Mouse (Mus musculus) forebrain, postnatal 0 days (tissue): ENCODE results near the gene Pm20d1. TPM values are rescaled to one million over a fixed set of nuclear protein-coding genes. Genes with fewer than 3 reads are reported as not detected.

Source experiments
- ATAC-seq: fragments of 200-750 bp; cut with Nextera tagmentation; 2 replicates; pipeline ENCODE4 v1.8.0; 2017; ENCODE audit warnings: mild to moderate bottlenecking, moderate library complexity
- DNase-seq: peaks from one replicate; pipeline ENCODE4 v3.0.0-alpha.2; 2015
- H3K27ac ChIP-seq: fragments of 300-500 bp; sonication (generic); 2 replicates; pipeline ENCODE4 v1.5.1; 2014; ENCODE audit warnings: low read depth, mild to moderate bottlenecking, antibody characterized with exemption, low read length, moderate library complexity, mixed read lengths
- H3K27me3 ChIP-seq: fragments of 300-500 bp; sonication (generic); 2 replicates; pipeline ENCODE4 v1.6.1; 2014; ENCODE audit warnings: mild to moderate bottlenecking, low read length, mixed read lengths; ENCODE audit not compliant: insufficient read depth
- H3K36me3 ChIP-seq: fragments of 300-500 bp; sonication (generic); 2 replicates; pipeline ENCODE4 v1.6.1; 2014; ENCODE audit warnings: mild to moderate bottlenecking, moderate library complexity; ENCODE audit not compliant: insufficient read depth
- H3K4me1 ChIP-seq: fragments of 300-500 bp; sonication (generic); 2 replicates; pipeline ENCODE4 v1.6.1; 2014; ENCODE audit warnings: antibody characterized with exemption; ENCODE audit not compliant: insufficient read depth
- H3K4me2 ChIP-seq: fragments of 300-500 bp; sonication (generic); 2 replicates; pipeline ENCODE4 v1.6.1; 2014; ENCODE audit warnings: low read depth, mild to moderate bottlenecking, moderate library complexity
- H3K4me3 ChIP-seq: fragments of 300-500 bp; sonication (generic); 2 replicates; pipeline ENCODE4 v1.5.1; 2014; ENCODE audit warnings: low read depth, low read length, mixed read lengths
- H3K9ac ChIP-seq: fragments of 300-500 bp; sonication (generic); 2 replicates; pipeline ENCODE4 v1.6.1; 2014; ENCODE audit warnings: mild to moderate bottlenecking
- H3K9me3 ChIP-seq: fragments of 300-500 bp; sonication (generic); 2 replicates; pipeline ENCODE4 v1.6.1; 2016; ENCODE audit warnings: low read length
- CTCF ChIP-seq: sonication (generic); IDR thresholded peaks from 2 replicates; pipeline ENCODE4 v1.5.1; 2016; ENCODE audit warnings: antibody characterized with exemption, control low read depth, low read depth
- WGBS: fragments of 180-500 bp; shearing (Covaris S2); extraction: QIAGEN DNeasy Blood & Tissue Kit; methylation state at CpG from one replicate; pipeline ENCODE4 v1.1.7; 2014; 5-methylcytosine and 5-hydroxymethylcytosine counted together
- polyA plus RNA-seq: library from polyadenylated mRNA; unstranded; fragments of >200 nt; fragmentation: Nextera tagmentation; extraction: Ambion mirVana; gene quantifications from 2 replicates; pipeline ENCODE4 v1.2.1, GENCODE M21; 2015
- total RNA-seq: library from RNA; depleted of rRNA; stranded (reverse); fragments of >200 nt; gene quantifications from 2 replicates; pipeline ENCODE4 v1.2.3, GENCODE M21; 2014

The Pm20d1 gene
- total and polyA plus RNA-seq, 2 experiments from 2014 or later: 0.19 to 0.33 TPM

GRCm38 (mm10) chr1:131795171-131795570 is 2.0 kb upstream of the Pm20d1 start:
- Histone ChIP-seq H3K4me1 (no peaks in the 10 kb centered on the region), H3K27me3 (no peaks in the 10 kb centered on the region), H3K9ac (no peak overlapping the region), H3K27ac (no peak overlapping the region), H3K36me3 (no peaks in the 10 kb centered on the region), H3K4me2 (no peak overlapping the region), H3K9me3 (no peaks in the 10 kb centered on the region), H3K4me3 (no peak overlapping the region)
- WGBS: 85% methylated on average over 3 of the region's 3 CpGs
- no peak for TF ChIP-seq CTCF
- ATAC-seq (no peak), DNase-seq (no peak)

DNA sequence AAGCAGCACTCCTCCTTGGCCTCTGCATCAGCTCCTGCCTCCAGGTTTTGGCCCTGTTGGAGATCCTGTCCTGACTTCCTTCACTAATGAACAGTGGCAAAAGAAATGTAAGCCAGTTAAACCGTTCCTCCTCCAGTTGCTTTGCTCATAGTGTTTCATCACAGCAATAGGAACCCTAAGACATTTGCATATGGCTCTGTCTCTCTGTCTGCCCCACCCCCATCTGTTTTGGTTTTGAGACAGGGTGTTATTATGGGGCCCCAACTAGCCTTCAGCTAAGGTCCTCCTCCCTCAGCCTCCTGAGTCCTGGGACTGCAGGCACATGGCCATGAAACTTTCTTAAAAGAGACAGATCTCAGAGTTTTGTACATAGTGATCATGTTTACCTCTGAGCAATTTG is 2.8 kb downstream of the Pm20d1 start:
- ATAC-seq (no peak), DNase-seq (no peak)
- Histone ChIP-seq H3K36me3 (no peaks in the 10 kb centered on the region), H3K4me2 (no peak overlapping the region), H3K27me3 (no peaks in the 10 kb centered on the region), H3K4me1 (no peaks in the 10 kb centered on the region), H3K9ac (no peak overlapping the region), H3K27ac (no peak overlapping the region), H3K4me3 (no peak overlapping the region), H3K9me3 (no peaks in the 10 kb centered on the region)
- WGBS: 44% methylated on average over 1 of the region's 1 CpGs
- TF ChIP-seq CTCF: no peak

DNA sequence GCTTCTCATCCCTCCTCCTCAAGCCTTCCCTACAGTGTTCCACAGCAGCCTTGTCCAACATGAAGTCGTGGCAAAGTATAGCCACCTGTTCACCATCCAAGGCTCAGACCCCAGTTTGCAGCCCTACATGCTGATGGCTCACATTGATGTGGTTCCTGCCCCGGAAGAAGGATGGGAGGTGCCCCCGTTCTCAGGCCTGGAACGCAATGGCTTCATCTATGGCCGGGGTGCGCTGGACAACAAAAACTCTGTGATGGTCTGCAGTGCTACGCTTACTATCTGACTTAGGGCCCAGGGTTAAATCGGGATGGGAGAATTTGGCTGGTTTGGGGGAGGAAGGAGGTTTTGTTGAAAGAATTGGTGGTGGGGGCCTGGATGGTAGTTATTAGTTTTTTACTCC is 3.9 kb downstream of the Pm20d1 start:
- DNase-seq (no peak), ATAC-seq (no peak)
- H3K27me3 ChIP-seq: no peaks in the 10 kb centered on the region
- WGBS: 95% methylated on average over 8 of the region's 8 CpGs
- H3K4me2 ChIP-seq: no peak overlapping the region
- no peak for TF ChIP-seq CTCF
- H3K4me1 ChIP-seq: no peaks in the 10 kb centered on the region
- H3K27ac ChIP-seq: no peak overlapping the region
- H3K36me3 ChIP-seq: no peaks in the 10 kb centered on the region
- no peaks in the 10 kb centered on the region for H3K9me3 ChIP-seq
- no peak overlapping the region for H3K9ac ChIP-seq
- no peak overlapping the region for H3K4me3 ChIP-seq

- Histone ChIP-seq H3K9me3 (no peaks in the 10 kb centered on the region), H3K4me3 (no peak overlapping the region), H3K27ac (no peak overlapping the region), H3K36me3 (no peaks in the 10 kb centered on the region), H3K4me2 (no peak overlapping the region), H3K27me3 (no peaks in the 10 kb centered on the region), H3K9ac (no peak overlapping the region), H3K4me1 (no peaks in the 10 kb centered on the region)
- TF ChIP-seq CTCF: no peak
- DNase-seq: no peak
- no peak for ATAC-seq
- 77% methylated on average over 5 of the region's 5 CpGs for WGBS
Observed at GRCm38 (mm10) chr1:131802652-131803051, 5.5 kb downstream of the Pm20d1 start.

DNA sequence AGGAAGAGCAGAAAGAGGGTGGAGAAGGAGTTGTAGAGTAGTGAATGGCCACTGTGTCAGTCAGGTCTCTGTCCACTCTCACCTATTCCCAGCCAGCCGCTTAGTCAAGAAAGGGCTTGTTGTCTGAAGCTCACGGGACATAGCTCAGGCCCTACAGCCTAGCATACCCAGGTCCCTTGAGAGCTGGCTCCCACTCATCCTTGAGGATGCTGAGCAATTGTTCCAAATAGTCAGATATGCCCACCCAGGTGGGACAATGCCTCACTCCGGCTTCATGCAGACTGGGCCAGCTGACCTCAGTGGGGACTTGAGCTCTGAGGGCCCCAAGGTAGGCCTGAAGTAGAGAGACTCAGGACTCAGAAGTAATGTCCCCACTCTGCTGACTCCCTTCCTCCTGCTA is 7.0 kb downstream of the Pm20d1 start:
- Histone ChIP-seq H3K9ac (no peak overlapping the region), H3K4me2 (no peak overlapping the region), H3K4me1 (no peaks in the 10 kb centered on the region), H3K36me3 (no peaks in the 10 kb centered on the region), H3K27me3 (no peaks in the 10 kb centered on the region), H3K27ac (no peak overlapping the region), H3K9me3 (no peaks in the 10 kb centered on the region), H3K4me3 (no peak overlapping the region)
- ATAC-seq: no peak
- no peak for DNase-seq
- TF ChIP-seq CTCF: no peak
- 99% methylated on average over 3 of the region's 3 CpGs for WGBS

DNA sequence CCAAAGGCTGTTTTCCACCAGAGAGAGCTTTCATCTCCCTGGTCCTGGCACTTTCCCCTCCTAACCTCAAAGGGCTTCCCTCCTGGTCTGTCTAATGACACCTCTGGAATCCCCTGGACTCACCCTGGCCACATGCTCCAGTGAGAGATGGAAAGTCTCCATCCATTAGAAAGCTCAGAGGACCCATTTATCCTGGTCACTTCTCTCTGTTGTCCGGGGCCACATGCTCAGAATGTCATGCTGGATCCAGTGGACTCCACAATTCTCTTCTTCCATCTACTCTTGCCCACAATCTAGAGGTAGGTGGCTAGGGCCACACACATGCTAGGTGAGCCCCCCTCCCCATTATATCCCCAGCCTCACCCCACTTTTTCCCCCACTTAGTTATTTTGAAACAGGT is 11.8 kb downstream of the Pm20d1 start:
- Histone ChIP-seq H3K4me1 (no peaks in the 10 kb centered on the region), H3K27ac (no peak overlapping the region), H3K36me3 (no peaks in the 10 kb centered on the region), H3K4me3 (no peak overlapping the region), H3K9ac (no peak overlapping the region), H3K4me2 (no peak overlapping the region), H3K27me3 (no peaks in the 10 kb centered on the region), H3K9me3 (no peaks in the 10 kb centered on the region)
- 79% methylated on average over 1 of the region's 1 CpGs for WGBS
- ATAC-seq (no peak), DNase-seq (no peak)
- no peak for TF ChIP-seq CTCF

GRCm38 (mm10) chr1:131809651-131810050 is 12.5 kb downstream of the Pm20d1 start:
- H3K4me2 ChIP-seq: no peak overlapping the region
- no peaks in the 10 kb centered on the region for H3K4me1 ChIP-seq
- H3K9me3 ChIP-seq: no peaks in the 10 kb centered on the region
- ATAC-seq (no peak), DNase-seq (no peak)
- no peaks in the 10 kb centered on the region for H3K36me3 ChIP-seq
- 48% methylated on average over 2 of the region's 2 CpGs for WGBS
- TF ChIP-seq CTCF: no peak
- no peak overlapping the region for H3K9ac ChIP-seq
- no peak overlapping the region for H3K27ac ChIP-seq
- H3K27me3 ChIP-seq: no peaks in the 10 kb centered on the region
- no peak overlapping the region for H3K4me3 ChIP-seq

DNA sequence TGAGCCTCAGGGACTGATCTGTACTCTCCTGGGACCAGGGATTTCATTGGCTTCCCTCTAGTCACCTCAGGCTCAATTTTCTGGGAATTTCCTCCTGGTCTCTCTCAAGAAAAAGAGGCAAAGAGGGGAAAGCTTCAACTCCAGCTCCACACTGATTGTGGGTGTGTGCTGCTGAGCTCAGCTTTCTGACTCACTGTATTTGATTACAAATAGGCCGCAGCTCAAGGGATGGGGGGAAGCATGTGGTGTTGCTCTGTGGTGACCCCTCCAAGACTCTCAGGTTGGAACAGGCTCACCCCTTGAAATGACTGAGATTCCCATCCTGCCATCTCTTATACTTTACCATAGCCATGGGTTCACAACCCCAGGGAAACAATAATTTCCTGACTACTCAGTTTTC is 14.2 kb downstream of the Pm20d1 start:
- 96% methylated on average over 1 of the region's 1 CpGs for WGBS
- Histone ChIP-seq H3K9me3 (no peaks in the 10 kb centered on the region), H3K36me3 (no peaks in the 10 kb centered on the region), H3K27me3 (no peaks in the 10 kb centered on the region), H3K9ac (no peak overlapping the region), H3K27ac (no peak overlapping the region), H3K4me2 (no peak overlapping the region), H3K4me3 (no peak overlapping the region), H3K4me1 (no peaks in the 10 kb centered on the region)
- no peak for ATAC-seq
- no peak for DNase-seq
- no peak for TF ChIP-seq CTCF
